Mouse (Mus musculus): ENCODE results near the gene Olfr263. TPM values are rescaled to one million over a fixed set of nuclear protein-coding genes. Genes with fewer than 3 reads are reported as not detected.
A peak's percentile ranks its signal among the peaks of the same experiment; 100 is the strongest.

Gene Olfr263
- polyA plus RNA-seq, 1 experiment from 2014 or later: not detected

GRCm38 (mm10) chr13:21160657-21161590 lies 31.5 kb downstream of the Olfr263 start:
- Histone ChIP-seq H3K4me3 (peak overlapping the region; percentile 67), H3K9me3 (replicated peaks) (no peaks in the 10 kb centered on the region), H3K27me3 (ENCODE audit: low read depth, poor library complexity, severe bottlenecking) (peaks cover 9% of the 10 kb centered on the region; the same call in 1 of the 2 replicates), H3K4me1 (peaks cover 11% of the 10 kb centered on the region), H3K36me3 (no peaks in the 10 kb centered on the region), H3K27ac (replicated peaks) (0 out of 2 replicates have a peak overlapping the region, but pooled peaks have one; percentile 33)
- WGBS: under 1% methylated on average over 32 of the region's 32 CpGs
- peak; percentile 92 for DNase-seq (ENCODE audit: low spot score)

- Histone ChIP-seq H3K9me3 (replicated peaks) (no peaks in the 10 kb centered on the region), H3K4me3 (peak overlapping the region; percentile 67), H3K27me3 (ENCODE audit: low read depth, poor library complexity, severe bottlenecking) (peaks cover 9% of the 10 kb centered on the region; the same call in 1 of the 2 replicates), H3K4me1 (peaks cover 14% of the 10 kb centered on the region), H3K36me3 (no peaks in the 10 kb centered on the region), H3K27ac (replicated peaks) (no peak overlapping the region)
- no peak for DNase-seq (ENCODE audit: low spot score)
- 53% methylated on average over 2 of the region's 2 CpGs for WGBS
These were observed 32.2 kb downstream of the Olfr263 start for GRCm38 (mm10) chr13:21161591-21161990.

- no peak for DNase-seq (ENCODE audit: low spot score)
- peaks cover 17% of the 10 kb centered on the region for H3K4me1 ChIP-seq
- no peak overlapping the region for H3K27ac ChIP-seq (replicated peaks)
- no peak overlapping the region for H3K4me3 ChIP-seq
- 64% methylated on average over 5 of the region's 5 CpGs for WGBS
- H3K27me3 ChIP-seq (ENCODE audit: low read depth, poor library complexity, severe bottlenecking): peaks cover 8% of the 10 kb centered on the region; the same call in 1 of the 2 replicates
- H3K9me3 ChIP-seq (replicated peaks): no peaks in the 10 kb centered on the region
- no peaks in the 10 kb centered on the region for H3K36me3 ChIP-seq
These were observed 33.2 kb downstream of the Olfr263 start for GRCm38 (mm10) chr13:21162591-21162990.

- under 1% methylated on average over 27 of the region's 27 CpGs for WGBS
- Histone ChIP-seq H3K27me3 (ENCODE audit: low read depth, poor library complexity, severe bottlenecking) (peaks cover 6% of the 10 kb centered on the region; the same call in 1 of the 2 replicates), H3K4me3 (peak overlapping the region; percentile 64), H3K36me3 (no peaks in the 10 kb centered on the region), H3K9me3 (replicated peaks) (no peaks in the 10 kb centered on the region), H3K27ac (replicated peaks) (peak overlapping the region; percentile 70; the same call in 1 of the 2 replicates), H3K4me1 (peaks cover 22% of the 10 kb centered on the region)
- peak; percentile 81 for DNase-seq (ENCODE audit: low spot score)
These were observed 37.8 kb downstream of the Olfr263 start for GRCm38 (mm10) chr13:21166936-21167909.

GRCm38 (mm10) chr13:21167910-21168300 lies 38.5 kb downstream of the Olfr263 start:
- no peaks in the 10 kb centered on the region for H3K9me3 ChIP-seq (replicated peaks)
- peaks cover 6% of the 10 kb centered on the region; the same call in 1 of the 2 replicates for H3K27me3 ChIP-seq (ENCODE audit: low read depth, poor library complexity, severe bottlenecking)
- H3K4me3 ChIP-seq: peak overlapping the region; percentile 64
- H3K4me1 ChIP-seq: peaks cover 22% of the 10 kb centered on the region
- WGBS: under 1% methylated on average over 8 of the region's 8 CpGs
- H3K27ac ChIP-seq (replicated peaks): no peak overlapping the region
- no peaks in the 10 kb centered on the region for H3K36me3 ChIP-seq
- no peak for DNase-seq (ENCODE audit: low spot score)

GRCm38 (mm10) chr13:21168371-21169011 lies 39.1 kb downstream of the Olfr263 start:
- under 1% methylated on average over 16 of the region's 16 CpGs for WGBS
- peak; percentile 51 for DNase-seq (ENCODE audit: low spot score)

DNA sequence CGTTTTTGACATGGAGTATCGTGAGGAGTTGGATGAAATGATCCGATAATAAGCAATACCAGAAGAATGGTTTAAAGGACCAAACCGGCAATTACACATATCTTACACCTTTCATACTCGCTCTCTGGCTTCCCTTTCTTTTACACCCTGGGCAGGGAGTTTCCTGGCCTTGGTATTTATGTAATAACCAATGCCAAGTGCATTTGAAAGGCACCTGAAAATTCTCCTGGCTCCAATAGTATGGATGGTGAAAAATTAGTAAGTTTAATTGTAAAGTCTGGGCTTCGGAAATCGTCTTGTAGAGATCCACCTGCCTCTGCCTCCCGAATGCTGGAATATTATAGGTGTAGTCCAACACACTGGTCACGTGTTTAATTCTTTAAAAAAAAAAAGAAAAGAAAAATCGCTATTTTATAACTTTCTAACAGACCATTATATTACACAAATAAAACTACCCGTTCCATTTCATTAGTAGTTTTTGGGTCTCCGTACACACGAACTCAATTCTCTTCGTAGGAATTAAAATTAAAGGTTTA lies 39.8 kb downstream of the Olfr263 start:
- Histone ChIP-seq H3K4me3 (peak overlapping the region; percentile 64), H3K9me3 (replicated peaks) (no peaks in the 10 kb centered on the region), H3K27me3 (ENCODE audit: low read depth, poor library complexity, severe bottlenecking) (peaks cover 6% of the 10 kb centered on the region; the same call in 1 of the 2 replicates), H3K36me3 (no peaks in the 10 kb centered on the region), H3K27ac (replicated peaks) (no peak overlapping the region), H3K4me1 (peaks cover 32% of the 10 kb centered on the region)
- WGBS: 5% methylated on average over 14 of the region's 14 CpGs
- no peak for DNase-seq (ENCODE audit: low spot score)

More at GRCm38 (mm10) chr13:21168371-21169011, 39.1 kb downstream of the Olfr263 start:
- peak overlapping the region; percentile 64 for H3K4me3 ChIP-seq
- H3K27ac ChIP-seq (replicated peaks): 0 out of 2 replicates have a peak overlapping the region, but pooled peaks have one; percentile 1
- H3K4me1 ChIP-seq: peaks cover 28% of the 10 kb centered on the region
- no peaks in the 10 kb centered on the region for H3K9me3 ChIP-seq (replicated peaks)
- peaks cover 6% of the 10 kb centered on the region; the same call in 1 of the 2 replicates for H3K27me3 ChIP-seq (ENCODE audit: low read depth, poor library complexity, severe bottlenecking)
- no peaks in the 10 kb centered on the region for H3K36me3 ChIP-seq

DNA sequence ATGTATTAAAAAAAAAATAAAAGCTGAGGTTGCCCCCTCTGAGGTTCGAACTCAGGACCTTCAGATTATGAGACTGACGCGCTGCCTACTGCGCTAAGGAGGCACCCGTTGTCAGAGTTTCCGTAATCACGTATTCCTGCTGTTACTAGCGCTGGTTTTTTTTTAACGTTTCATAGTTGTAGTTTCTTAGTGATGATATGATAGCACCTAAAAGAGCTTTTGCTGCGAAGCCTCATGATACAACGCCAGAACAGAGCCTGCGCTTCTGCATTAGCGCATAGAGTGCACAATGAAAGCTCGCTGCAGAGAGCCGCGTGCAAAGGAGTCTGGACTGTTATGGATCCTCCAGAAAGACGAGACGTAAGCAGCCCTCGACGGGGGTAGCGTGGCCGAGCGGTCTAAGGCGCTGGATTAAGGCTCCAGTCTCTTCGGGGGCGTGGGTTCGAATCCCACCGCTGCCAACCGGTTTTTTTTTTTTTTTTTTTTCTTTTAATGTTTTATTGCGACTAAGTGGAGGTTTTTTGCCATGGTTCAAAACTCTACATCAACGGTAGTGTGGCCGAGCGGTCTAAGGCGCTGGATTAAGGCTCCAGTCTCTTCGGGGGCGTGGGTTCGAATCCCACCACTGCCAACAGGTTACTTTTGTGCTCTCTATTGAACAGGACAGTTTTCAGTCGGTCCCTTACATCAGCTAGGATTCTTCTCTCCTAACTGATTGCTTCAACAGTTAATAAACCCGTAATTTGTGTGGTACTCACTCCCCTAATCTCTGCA lies 40.4 kb downstream of the Olfr263 start:
- Histone ChIP-seq H3K4me3 (peak overlapping the region; percentile 64), H3K27me3 (ENCODE audit: low read depth, poor library complexity, severe bottlenecking) (peaks cover 6% of the 10 kb centered on the region; the same call in 1 of the 2 replicates), H3K36me3 (no peaks in the 10 kb centered on the region), H3K9me3 (replicated peaks) (no peaks in the 10 kb centered on the region), H3K27ac (replicated peaks) (no peak overlapping the region), H3K4me1 (peaks cover 32% of the 10 kb centered on the region)
- under 1% methylated on average over 39 of the region's 39 CpGs for WGBS
- DNase-seq (ENCODE audit: low spot score): peak; percentile 80

DNA sequence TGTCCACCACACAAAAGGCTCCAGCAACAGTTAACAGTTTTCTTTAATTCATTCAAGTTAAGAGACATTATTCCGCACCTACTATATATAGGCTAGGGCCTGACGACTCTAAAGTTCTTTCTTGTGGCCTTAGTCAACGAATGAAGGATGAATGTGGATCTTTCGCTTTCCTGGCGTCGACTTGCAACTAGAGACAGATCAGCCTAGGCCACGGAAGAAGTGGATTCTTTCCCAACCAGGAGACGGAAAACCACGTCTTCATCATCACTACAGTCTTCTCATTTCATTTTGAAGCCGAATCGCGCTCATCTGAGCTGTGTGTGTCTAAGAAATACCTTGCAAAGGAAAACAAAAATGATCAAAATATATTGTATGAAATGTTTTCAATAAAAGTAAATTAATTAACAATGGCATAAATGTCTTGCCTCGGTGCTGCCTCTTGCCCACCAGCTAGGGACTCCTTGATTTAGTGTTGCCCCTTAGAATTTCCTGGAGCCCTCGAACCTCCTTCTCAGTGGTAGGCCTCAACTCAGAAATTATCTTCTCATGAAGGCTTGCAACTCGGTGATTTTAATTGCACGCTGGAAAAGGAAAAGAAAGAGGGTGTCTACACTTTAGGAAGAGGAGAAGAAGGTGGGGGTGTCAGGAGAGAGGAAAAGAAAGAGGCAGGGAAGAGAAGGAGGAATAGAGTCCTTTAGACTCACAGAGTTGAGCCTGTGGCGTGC lies 41.2 kb downstream of the Olfr263 start:
- 28% methylated on average over 17 of the region's 17 CpGs for WGBS
- H3K4me1 ChIP-seq: peaks cover 32% of the 10 kb centered on the region
- peak overlapping the region; percentile 64 for H3K4me3 ChIP-seq
- DNase-seq (ENCODE audit: low spot score): no peak
- no peaks in the 10 kb centered on the region; the same call in 1 of the 2 replicates for H3K27me3 ChIP-seq (ENCODE audit: low read depth, poor library complexity, severe bottlenecking)
- H3K9me3 ChIP-seq (replicated peaks): no peaks in the 10 kb centered on the region
- H3K36me3 ChIP-seq: no peaks in the 10 kb centered on the region
- H3K27ac ChIP-seq (replicated peaks): peak overlapping the region; percentile 47; the same call in 1 of the 2 replicates

- Histone ChIP-seq H3K36me3 (no peaks in the 10 kb centered on the region), H3K4me3 (peak overlapping the region; percentile 64), H3K27ac (replicated peaks) (peak overlapping the region; percentile 47; the same call in 1 of the 2 replicates), H3K4me1 (peaks cover 32% of the 10 kb centered on the region), H3K9me3 (replicated peaks) (no peaks in the 10 kb centered on the region), H3K27me3 (ENCODE audit: low read depth, poor library complexity, severe bottlenecking) (no peaks in the 10 kb centered on the region; the same call in 1 of the 2 replicates)
- WGBS: 6% methylated on average over 14 of the region's 15 CpGs
- DNase-seq (ENCODE audit: low spot score): peak; percentile 47
These were observed 41.7 kb downstream of the Olfr263 start for GRCm38 (mm10) chr13:21171156-21171530.
